Mouse (Mus musculus) kidney, adult 2 months (tissue): Measurements from ENCODE around the gene Tmem39a.

Source experiments
- CTCF ChIP-seq: fragments of 200-500 bp; conservative IDR thresholded peaks from 2 replicates; pipeline ENCODE4 v1.5.1; 2011; ENCODE audit warnings: low read depth, mild to moderate bottlenecking, control low read depth, low read length, moderate library complexity, mixed read lengths; ENCODE audit not compliant: insufficient read depth, insufficient read length
- POLR2A ChIP-seq: fragments of 200-500 bp; IDR thresholded peaks from one replicate; pipeline ENCODE4 v1.6.1; 2011; ENCODE audit warnings: low read depth, low read length, control low read depth

DNA sequence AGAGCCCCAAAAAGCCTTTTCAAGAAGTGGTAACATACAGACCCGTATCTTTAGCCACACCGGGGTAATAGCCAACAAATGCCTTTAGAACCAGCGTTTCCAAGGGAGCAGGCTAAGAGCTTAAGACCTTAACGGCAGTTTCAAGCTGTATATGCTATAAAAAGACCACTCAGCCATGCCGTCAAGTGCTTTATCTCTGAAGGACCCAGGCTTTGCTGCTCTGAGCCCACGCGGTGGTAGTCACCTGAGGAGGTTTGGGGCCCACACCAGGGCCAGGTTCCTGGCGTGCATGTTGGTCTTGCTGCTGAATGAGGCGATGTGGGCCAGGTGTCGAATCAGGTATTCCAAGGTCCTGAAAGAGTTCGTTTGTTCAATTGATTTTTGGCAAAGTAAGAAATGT is 65.8 kb downstream of the Tmem39a start:
- TF ChIP-seq CTCF (no peak), POLR2A (no peak)
